Comparison of ENCODE assay signal across 8 mouse cellular contexts in the genomic region with DNA sequence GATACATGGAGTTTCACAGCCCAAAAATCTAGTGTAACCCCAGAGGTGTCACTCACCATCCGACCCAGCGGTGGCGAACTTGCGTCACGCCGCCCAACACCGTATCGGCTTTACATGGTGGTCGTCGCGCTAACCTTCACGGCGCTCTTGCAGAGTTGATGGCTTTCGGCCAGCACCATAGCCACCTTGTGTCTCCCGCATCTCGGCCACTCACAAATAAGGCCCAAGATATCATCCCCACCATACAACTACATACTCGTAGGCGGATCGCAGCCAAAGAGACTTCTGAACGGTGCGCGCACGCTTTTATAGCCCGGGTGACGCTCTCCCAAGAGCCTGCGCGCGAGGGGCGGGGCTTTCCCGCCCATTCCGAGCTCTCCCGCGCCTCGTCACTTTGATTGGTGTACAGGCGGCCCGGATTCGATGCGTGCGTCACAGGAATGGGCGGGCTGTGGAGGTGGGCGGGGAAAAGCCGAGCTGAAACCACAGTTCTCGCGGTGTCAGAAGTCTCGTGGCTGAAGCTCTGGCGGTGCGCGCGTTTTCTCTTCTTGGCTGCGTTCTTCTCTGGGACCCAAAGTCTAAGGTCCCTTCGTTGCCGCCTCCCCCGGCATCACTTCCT.
DNase-seq lines count a peak whose midpoint lies in the region; ATAC-seq lines count a peak whose summit lies in the region.

No protein-coding gene starts in this region.

- H3K4me1 ChIP-seq in hindbrain, embryonic 16.5 days (ENCODE audit: control insufficient read depth, insufficient read depth, low read depth, low read length) = peaks cover 7% of the 10 kb centered on the region

- peak; percentile 94 for DNase-seq in WW6 (ENCODE audit: low read depth, low spot score)
- peak; percentile 96 to 99 for DNase-seq in cerebellum, postnatal 4 days (ENCODE audit: low spot score in 2 of 2)
- DNase-seq in gastrocnemius, adult 18-20 months (ENCODE audit: low spot score) = peak; percentile 99
- peak; percentile 98 to 99 for DNase-seq in left cerebral cortex, adult 18-20 months (ENCODE audit: low spot score in 2 of 2)
- peak; percentile 99 for DNase-seq in right cerebral cortex, adult 18-20 months
- peak; percentile 97 for DNase-seq in urinary bladder, postnatal 10 days (ENCODE audit: low spot score)

- peak overlapping the region; percentile 99 for H3K27ac ChIP-seq in hindbrain, embryonic 16.5 days (ENCODE audit: low read depth, low read length)
- peak overlapping the region; percentile 89 for H3K27ac ChIP-seq in macrophage

- no peaks in the 10 kb centered on the region for H3K36me3 ChIP-seq in hindbrain, embryonic 16.5 days (ENCODE audit: control insufficient read depth, insufficient read depth, low read length)
- H3K36me3 ChIP-seq in macrophage (ENCODE audit: inconsistent target) = peaks cover 4% of the 10 kb centered on the region; the same call in 1 of the 2 replicates

- peaks cover 13% of the 10 kb centered on the region for H3K79me2 ChIP-seq in macrophage (ENCODE audit: inconsistent target)

- under 1% methylated on average over 52 of the region's 53 CpGs for WGBS in hindbrain, embryonic 16.5 days
- WGBS in macrophage (ENCODE audit: missing documents) = under 1% methylated on average over 53 of the region's 53 CpGs

- peak overlapping the region; percentile 96 for H3K9ac ChIP-seq in hindbrain, embryonic 16.5 days (ENCODE audit: low read depth, low read length)

- no peaks in the 10 kb centered on the region for H3K27me3 ChIP-seq in hindbrain, embryonic 16.5 days (replicated peaks; ENCODE audit: control insufficient read depth, insufficient read depth, low read length)

- no peaks in the 10 kb centered on the region for H3K9me3 ChIP-seq in hindbrain, embryonic 16.5 days (ENCODE audit: control insufficient read depth, low read length)

- peak overlapping the region; percentile 84 for H3K4me2 ChIP-seq in hindbrain, embryonic 16.5 days (ENCODE audit: low read length)

- peak overlapping the region; percentile 80 for H3K4me3 ChIP-seq in hindbrain, embryonic 16.5 days (ENCODE audit: low read length)
- peak overlapping the region; percentile 80 for H3K4me3 ChIP-seq in macrophage (ENCODE audit: inconsistent target)

- peak; percentile 99 for ATAC-seq in hindbrain, embryonic 16.5 days

Comparison
In these comparisons a context has a peak if more than half of its experiments do, and no peak if none do; other contexts are left out.
1. Peak in every context shown above with its lines: DNase-seq, ATAC-seq, H3K4me3 ChIP-seq and H3K27ac ChIP-seq.